Mouse (Mus musculus) liver, embryonic 15.5 days (tissue): ENCODE measurements around the gene Ss18l2. TPM values are rescaled to one million over a fixed set of nuclear protein-coding genes. Genes with fewer than 3 reads are reported as not detected.

Experiments
- ATAC-seq: fragments of 200-750 bp; cut with Nextera tagmentation; 2 replicates; pipeline ENCODE4 v1.8.0; 2017; ENCODE audit warnings: moderate number of reproducible peaks, mild to moderate bottlenecking, moderate library complexity; ENCODE audit not compliant: insufficient read depth
- H3K27ac ChIP-seq: fragments of 300-500 bp; sonication (generic); replicated peaks from 2 replicates; pipeline ENCODE4 v1.5.1; 2015; ENCODE audit warnings: mild to moderate bottlenecking, inconsistent platforms
- H3K27me3 ChIP-seq: fragments of 300-500 bp; sonication (generic); 2 replicates; pipeline ENCODE4 v1.6.1; 2015; ENCODE audit warnings: mild to moderate bottlenecking, inconsistent platforms
- H3K36me3 ChIP-seq: fragments of 300-500 bp; sonication (generic); replicated peaks from 2 replicates; pipeline ENCODE4 v1.6.1; 2015; ENCODE audit warnings: moderate library complexity, mild to moderate bottlenecking, inconsistent platforms
- H3K4me1 ChIP-seq: fragments of 300-500 bp; sonication (generic); replicated peaks from 2 replicates; pipeline ENCODE4 v1.6.1; 2015; ENCODE audit warnings: inconsistent platforms
- H3K4me2 ChIP-seq: fragments of 300-500 bp; sonication (generic); 2 replicates; pipeline ENCODE4 v1.6.1; 2015; ENCODE audit warnings: moderate library complexity, mild to moderate bottlenecking, inconsistent platforms
- H3K4me3 ChIP-seq: fragments of 300-500 bp; sonication (generic); replicated peaks from 2 replicates; pipeline ENCODE4 v1.5.1; 2015; ENCODE audit warnings: mild to moderate bottlenecking, inconsistent platforms
- H3K9ac ChIP-seq: fragments of 300-500 bp; sonication (generic); 2 replicates; pipeline ENCODE4 v1.6.1; 2015; ENCODE audit warnings: moderate library complexity, mild to moderate bottlenecking, inconsistent platforms
- H3K9me3 ChIP-seq: fragments of 300-500 bp; sonication (generic); replicated peaks from 2 replicates; pipeline ENCODE4 v1.6.1; 2016; ENCODE audit warnings: inconsistent platforms
- WGBS: fragments of 180-500 bp; shearing (Covaris S2); methylation state at CpG from one replicate; pipeline ENCODE4 v1.1.7; 2015; ENCODE audit warnings: mixed read lengths; ENCODE audit not compliant: insufficient replicate concordance; 5-methylcytosine and 5-hydroxymethylcytosine counted together
- polyA plus RNA-seq: library from polyadenylated mRNA; unstranded; fragments of >200 nt; fragmentation: Nextera tagmentation; extraction: Ambion mirVana; gene quantifications from 2 replicates; pipeline ENCODE4 v1.2.1, GENCODE M21; 2015

The Ss18l2 gene
- polyA plus RNA-seq, 1 experiment from 2014 or later = 55.3 TPM

GRCm38 (mm10) chr9:121719347-121720331, 9.5 kb downstream of the Ss18l2 start:
- H3K27ac ChIP-seq = peak overlapping the region; percentile 98
- H3K27me3 ChIP-seq = no peaks in the 10 kb centered on the region
- H3K4me1 ChIP-seq = peaks cover 34% of the 10 kb centered on the region
- peak overlapping the region; percentile 95 for H3K4me3 ChIP-seq
- peak; percentile 53 for ATAC-seq
- H3K9me3 ChIP-seq = no peaks in the 10 kb centered on the region
- peak overlapping the region; percentile 96 for H3K9ac ChIP-seq
- 0 out of 2 replicates have a peak, but pooled peaks cover 3% of the 10 kb centered on the region for H3K36me3 ChIP-seq
- under 1% methylated on average over 86 of the region's 87 CpGs for WGBS
- H3K4me2 ChIP-seq = peak overlapping the region; percentile 90

- Histone ChIP-seq H3K9ac (no peak overlapping the region), H3K4me1 (no peaks in the 10 kb centered on the region), H3K9me3 (no peaks in the 10 kb centered on the region), H3K4me3 (no peak overlapping the region), H3K27ac (no peak overlapping the region), H3K36me3 (peaks cover 65% of the 10 kb centered on the region), H3K27me3 (no peaks in the 10 kb centered on the region), H3K4me2 (no peak overlapping the region)
- ATAC-seq = no peak
- 87% methylated on average over 6 of the region's 6 CpGs for WGBS
Observed at GRCm38 (mm10) chr9:121740490-121740889, 30.4 kb downstream of the Ss18l2 start.

GRCm38 (mm10) chr9:121741168-121741567, 31.0 kb downstream of the Ss18l2 start:
- Histone ChIP-seq H3K4me3 (no peak overlapping the region), H3K36me3 (peaks cover 69% of the 10 kb centered on the region), H3K9me3 (no peaks in the 10 kb centered on the region), H3K27me3 (no peaks in the 10 kb centered on the region), H3K27ac (no peak overlapping the region), H3K4me1 (no peaks in the 10 kb centered on the region), H3K9ac (no peak overlapping the region), H3K4me2 (no peak overlapping the region)
- no peak for ATAC-seq
- WGBS = 82% methylated on average over 3 of the region's 3 CpGs

GRCm38 (mm10) chr9:121744051-121744450, 33.9 kb downstream of the Ss18l2 start:
- no peaks in the 10 kb centered on the region for H3K27me3 ChIP-seq

GRCm38 (mm10) chr9:121752774-121753173, 42.6 kb downstream of the Ss18l2 start:
- H3K4me1 ChIP-seq = no peaks in the 10 kb centered on the region
- no peak overlapping the region for H3K4me2 ChIP-seq
- peaks cover 87% of the 10 kb centered on the region for H3K36me3 ChIP-seq
- no peak overlapping the region for H3K9ac ChIP-seq
- no peaks in the 10 kb centered on the region for H3K9me3 ChIP-seq
- 90% methylated on average over 9 of the region's 9 CpGs for WGBS
- H3K4me3 ChIP-seq = no peak overlapping the region
- H3K27ac ChIP-seq = no peak overlapping the region
- peaks cover 1% of the 10 kb centered on the region for H3K27me3 ChIP-seq
- ATAC-seq = no peak

More at GRCm38 (mm10) chr9:121744051-121744450, 33.9 kb downstream of the Ss18l2 start:
- no peak overlapping the region for H3K9ac ChIP-seq
- H3K4me2 ChIP-seq = no peak overlapping the region
- H3K4me1 ChIP-seq = no peaks in the 10 kb centered on the region
- 62% methylated on average over 8 of the region's 8 CpGs for WGBS
- no peaks in the 10 kb centered on the region for H3K9me3 ChIP-seq
- no peak overlapping the region for H3K27ac ChIP-seq
- no peak overlapping the region for H3K4me3 ChIP-seq
- H3K36me3 ChIP-seq = peaks cover 87% of the 10 kb centered on the region
- ATAC-seq = no peak

- ATAC-seq = no peak
- H3K4me2 ChIP-seq = no peak overlapping the region
- peaks cover 15% of the 10 kb centered on the region; the same call in 1 of the 2 replicates for H3K4me1 ChIP-seq
- no peaks in the 10 kb centered on the region for H3K9me3 ChIP-seq
- peaks cover 69% of the 10 kb centered on the region for H3K36me3 ChIP-seq
- peaks cover 20% of the 10 kb centered on the region for H3K27me3 ChIP-seq
- 76% methylated on average over 3 of the region's 3 CpGs for WGBS
- no peak overlapping the region for H3K4me3 ChIP-seq
- no peak overlapping the region for H3K9ac ChIP-seq
- H3K27ac ChIP-seq = no peak overlapping the region
Observed at GRCm38 (mm10) chr9:121754624-121755023, 44.5 kb downstream of the Ss18l2 start.

GRCm38 (mm10) chr9:121756785-121757184, 46.7 kb downstream of the Ss18l2 start:
- ATAC-seq = no peak
- WGBS = 68% methylated on average over 3 of the region's 3 CpGs
- Histone ChIP-seq H3K4me1 (peaks cover 25% of the 10 kb centered on the region; the same call in 1 of the 2 replicates), H3K9ac (no peak overlapping the region), H3K27ac (no peak overlapping the region), H3K27me3 (peaks cover 42% of the 10 kb centered on the region), H3K4me2 (no peak overlapping the region), H3K9me3 (no peaks in the 10 kb centered on the region), H3K4me3 (no peak overlapping the region), H3K36me3 (peaks cover 47% of the 10 kb centered on the region)

- no peak overlapping the region for H3K27ac ChIP-seq
Observed at GRCm38 (mm10) chr9:121757432-121757831, 47.3 kb downstream of the Ss18l2 start.

GRCm38 (mm10) chr9:121757835-121758814, 48.0 kb downstream of the Ss18l2 start:
- WGBS = 49% methylated on average over 10 of the region's 10 CpGs
- ATAC-seq = no peak

More at GRCm38 (mm10) chr9:121757432-121757831, 47.3 kb downstream of the Ss18l2 start:
- no peak for ATAC-seq
- Histone ChIP-seq H3K36me3 (peaks cover 41% of the 10 kb centered on the region), H3K4me3 (no peak overlapping the region), H3K27me3 (peaks cover 47% of the 10 kb centered on the region), H3K9ac (no peak overlapping the region), H3K9me3 (no peaks in the 10 kb centered on the region), H3K4me1 (peaks cover 25% of the 10 kb centered on the region; the same call in 1 of the 2 replicates), H3K4me2 (no peak overlapping the region)
- 15% methylated on average over 3 of the region's 3 CpGs for WGBS

More at GRCm38 (mm10) chr9:121757835-121758814, 48.0 kb downstream of the Ss18l2 start:
- Histone ChIP-seq H3K27ac (0 out of 2 replicates have a peak overlapping the region, but pooled peaks have one; percentile 19), H3K27me3 (peaks cover 47% of the 10 kb centered on the region), H3K4me3 (no peak overlapping the region), H3K9ac (no peak overlapping the region), H3K4me2 (peak overlapping the region; percentile 70; the same call in 1 of the 2 replicates), H3K36me3 (peaks cover 36% of the 10 kb centered on the region), H3K9me3 (no peaks in the 10 kb centered on the region), H3K4me1 (peaks cover 25% of the 10 kb centered on the region; the same call in 1 of the 2 replicates)
